Mouse (Mus musculus) layer of hippocampus, adult 11-12 months (tissue): Measurements from ENCODE around the gene Iqschfp.

Experiments
- DNase-seq: peaks from one replicate; pipeline ENCODE4 v3.0.0; 2022; ENCODE audit warnings: low spot score

Gene Iqschfp

DNA sequence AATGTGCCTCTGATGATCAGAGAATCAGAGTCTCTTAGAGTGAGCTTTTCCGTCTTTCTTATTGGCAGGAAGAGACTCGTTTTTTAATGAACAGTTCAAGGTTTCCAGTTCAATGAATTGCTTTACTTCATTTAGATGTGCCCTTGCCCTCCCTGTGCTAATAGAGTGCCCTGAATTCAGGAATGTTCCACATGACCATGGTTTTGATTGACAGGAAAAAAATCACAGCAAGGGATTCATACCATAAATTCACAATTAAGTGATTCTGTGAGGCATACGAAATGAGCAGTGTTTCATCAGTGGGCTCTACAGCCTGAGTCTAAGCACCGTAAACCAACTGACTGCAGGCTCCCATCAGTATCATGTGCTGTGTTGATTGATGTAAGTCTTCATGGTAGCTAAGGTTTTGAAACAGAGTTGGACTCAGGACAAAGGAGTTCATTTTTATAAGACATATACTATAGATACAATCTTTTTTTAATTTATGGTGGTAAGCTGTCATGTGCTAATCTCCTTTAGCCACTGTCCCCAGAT, 312.0 kb downstream of the Iqschfp start:
- no peak for DNase-seq

DNA sequence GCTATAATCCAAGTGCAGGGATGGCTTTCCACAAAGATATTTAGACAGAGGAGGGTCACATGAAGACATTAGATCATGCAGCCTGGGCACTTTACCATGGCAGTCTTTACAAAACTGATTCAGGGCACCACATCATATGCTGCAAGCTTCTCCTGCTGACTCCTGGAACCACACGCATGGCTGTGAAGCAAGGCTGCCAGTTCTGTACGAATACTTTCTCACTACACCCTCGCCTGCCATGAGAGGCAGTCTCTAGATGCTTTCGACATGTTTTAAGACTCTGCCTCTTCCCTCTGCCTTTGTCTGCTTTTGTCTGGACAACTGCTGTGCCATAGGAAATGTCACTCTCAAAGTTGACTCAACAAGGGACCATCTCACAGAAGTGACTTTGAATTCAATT, 318.4 kb downstream of the Iqschfp start:
- DNase-seq = no peak

DNA sequence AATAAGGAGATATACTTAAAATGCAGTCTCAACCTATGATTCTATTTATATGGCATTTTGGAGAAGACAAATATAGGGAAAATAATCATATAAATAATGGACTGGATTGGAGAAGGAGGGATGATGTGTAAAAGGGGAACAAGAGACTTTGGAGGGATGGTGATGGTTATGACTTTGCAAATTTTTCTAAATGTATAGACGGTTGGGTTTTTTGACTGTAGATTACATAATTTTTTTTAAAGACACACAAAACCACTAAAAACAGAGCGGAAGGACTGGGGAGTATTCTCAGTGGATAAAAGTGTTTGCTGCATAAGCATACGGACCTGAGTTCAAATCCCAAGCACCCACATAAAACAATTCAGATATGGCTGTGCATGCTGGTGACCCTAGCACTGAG, 329.4 kb downstream of the Iqschfp start:
- DNase-seq = no peak

DNA sequence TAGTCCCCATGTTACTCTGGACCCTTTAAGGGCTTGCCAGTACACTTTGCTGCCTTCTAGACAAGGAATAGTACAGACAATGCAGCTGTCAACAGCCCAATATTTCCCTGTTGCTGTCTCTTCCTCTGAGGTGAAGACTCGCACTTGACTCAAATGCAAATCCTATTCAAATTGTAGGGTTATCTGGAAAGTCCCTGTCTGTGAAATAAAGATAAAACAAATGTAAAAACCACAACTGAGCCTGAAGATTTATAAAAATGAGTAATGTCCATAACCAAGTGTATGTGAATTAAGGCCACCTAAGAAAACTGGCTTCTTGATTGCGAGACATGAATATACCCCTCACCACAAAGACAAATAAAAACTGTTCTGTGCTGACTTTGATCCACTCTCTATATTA, 347.9 kb downstream of the Iqschfp start:
- no peak for DNase-seq

DNA sequence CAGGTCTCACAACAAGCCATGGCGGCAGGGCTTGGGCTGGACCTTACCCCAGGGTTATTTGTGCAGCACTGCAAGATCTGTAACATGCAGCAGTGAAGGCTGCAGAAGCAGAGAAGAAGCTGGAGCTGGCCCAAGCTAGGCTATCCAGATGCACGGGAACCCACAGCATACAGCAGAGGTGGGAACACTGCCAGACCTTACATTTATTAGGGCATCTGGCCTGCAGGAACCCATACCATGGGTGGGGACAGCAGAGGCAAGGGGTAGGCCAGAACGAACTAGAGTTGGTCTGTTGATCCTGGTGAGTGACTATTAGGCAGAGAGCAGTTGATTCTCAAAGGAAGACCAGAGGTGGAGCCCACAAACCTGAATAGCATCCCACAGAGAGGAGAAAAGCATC, 351.2 kb downstream of the Iqschfp start:
- no peak for DNase-seq

DNA sequence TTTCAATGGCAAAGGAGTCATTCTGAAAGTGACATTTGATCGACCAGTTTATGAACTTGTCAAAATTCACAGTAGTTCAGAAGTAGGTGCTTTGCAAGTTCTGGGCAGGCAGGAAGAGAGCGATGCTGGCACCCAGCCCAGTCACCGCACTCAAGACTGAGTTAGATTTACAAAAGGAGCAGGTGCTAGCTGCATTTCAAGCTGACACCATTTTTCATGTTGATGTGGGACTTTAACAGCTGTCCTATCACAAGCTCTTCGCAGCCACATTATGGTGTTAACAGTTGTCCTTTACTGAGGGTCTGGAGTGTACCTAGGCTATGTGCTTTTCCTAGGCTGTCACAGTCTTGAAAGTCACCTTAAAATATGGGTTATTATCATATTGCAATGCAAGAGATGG, 354.1 kb downstream of the Iqschfp start:
- no peak for DNase-seq

DNA sequence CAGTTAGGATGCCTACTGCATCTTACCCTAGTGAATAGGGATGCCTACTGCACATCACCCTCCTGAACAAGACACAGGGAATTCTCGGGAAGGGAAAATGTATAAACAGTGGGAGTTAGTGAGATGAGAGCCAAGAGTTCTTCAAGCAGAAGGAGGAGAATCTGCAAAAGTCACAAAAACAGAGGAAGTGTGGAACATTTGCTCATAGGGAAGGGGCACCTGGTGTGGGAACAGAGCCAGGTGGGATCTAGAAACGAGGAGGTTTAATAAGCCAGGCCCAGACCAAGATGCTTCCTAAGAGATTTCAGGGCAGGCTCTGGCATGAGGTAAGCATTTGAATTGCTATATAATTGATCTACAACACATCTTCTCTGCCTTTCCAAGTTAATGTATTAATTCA, 358.6 kb downstream of the Iqschfp start:
- peak; percentile 42 for DNase-seq

DNA sequence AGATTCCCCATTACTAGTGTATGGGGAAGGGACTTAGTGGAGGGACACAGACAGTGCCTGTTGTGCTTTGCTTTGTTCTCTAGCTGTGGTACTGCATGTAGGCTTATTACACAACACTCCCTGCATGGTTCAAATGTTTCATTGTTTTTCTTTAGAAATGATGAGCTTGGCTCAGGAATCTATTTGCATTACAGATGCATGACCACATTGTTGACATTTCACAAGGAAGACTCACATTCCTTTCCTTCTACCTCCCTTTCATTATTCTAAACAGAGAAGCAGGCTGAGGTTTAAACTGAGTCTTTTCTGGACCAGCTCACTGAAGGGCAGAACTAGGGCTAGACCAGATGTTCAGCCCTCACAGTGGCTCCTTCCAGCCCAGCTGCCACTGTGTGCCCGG, 360.3 kb downstream of the Iqschfp start:
- peak; percentile 21 for DNase-seq

DNA sequence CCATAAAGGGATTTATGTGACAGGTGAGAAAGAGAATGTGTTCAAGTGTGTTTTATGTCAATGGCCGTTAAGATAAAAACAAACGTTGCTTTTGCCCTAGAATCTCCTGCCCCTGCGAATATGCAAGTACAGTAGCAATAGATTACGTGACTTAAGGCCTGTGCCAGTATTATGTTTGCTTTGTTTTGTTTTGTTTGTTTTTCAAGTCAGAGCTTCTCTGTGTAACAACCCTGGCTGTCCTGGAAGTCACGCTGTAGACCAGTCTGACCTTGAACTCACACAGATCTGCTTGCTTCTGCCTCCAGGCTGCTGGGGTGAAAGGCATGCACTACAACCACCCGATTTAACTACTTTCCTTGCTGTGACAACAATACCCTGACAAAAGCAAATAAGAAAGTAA, 370.3 kb downstream of the Iqschfp start:
- DNase-seq = no peak

DNA sequence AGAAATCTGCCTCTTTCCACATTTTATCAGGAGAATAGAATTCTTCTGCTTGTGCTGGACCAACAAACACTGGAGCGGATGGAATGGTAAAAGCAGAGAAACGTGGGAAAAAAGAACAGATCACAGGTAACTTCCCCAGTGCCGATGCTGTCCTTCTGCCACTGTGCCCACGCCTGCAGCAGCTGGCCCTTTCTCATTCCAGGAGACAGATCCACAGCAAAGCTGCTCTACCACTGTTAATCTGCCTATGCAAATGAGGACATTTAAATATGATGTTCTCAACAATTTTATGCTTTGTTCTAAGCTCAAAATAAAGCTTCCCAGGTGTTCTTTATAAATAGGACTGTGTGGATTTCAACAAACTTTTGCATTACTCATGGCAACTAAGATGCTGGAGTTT, 375.9 kb downstream of the Iqschfp start:
- DNase-seq = peak; percentile 39

DNA sequence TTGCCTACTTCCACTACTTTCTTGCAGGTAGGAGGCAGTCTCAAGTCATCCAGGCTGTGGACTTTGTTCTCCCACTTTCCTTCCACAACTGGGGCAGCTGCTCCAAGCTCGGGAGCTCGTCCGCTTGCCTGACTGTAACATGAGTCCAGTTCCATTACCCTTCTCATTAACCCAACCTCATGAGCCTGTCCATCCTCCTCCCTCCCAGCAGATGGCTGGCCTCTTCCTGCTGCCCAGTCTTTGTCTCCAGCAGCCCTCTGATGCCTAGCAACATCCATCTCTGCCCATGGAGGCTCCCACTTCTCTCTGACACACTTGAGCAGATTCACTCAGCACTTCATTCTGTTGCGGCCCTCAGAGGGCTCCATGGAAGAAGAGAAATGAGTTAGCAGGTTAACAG, 377.2 kb downstream of the Iqschfp start:
- no peak for DNase-seq

DNA sequence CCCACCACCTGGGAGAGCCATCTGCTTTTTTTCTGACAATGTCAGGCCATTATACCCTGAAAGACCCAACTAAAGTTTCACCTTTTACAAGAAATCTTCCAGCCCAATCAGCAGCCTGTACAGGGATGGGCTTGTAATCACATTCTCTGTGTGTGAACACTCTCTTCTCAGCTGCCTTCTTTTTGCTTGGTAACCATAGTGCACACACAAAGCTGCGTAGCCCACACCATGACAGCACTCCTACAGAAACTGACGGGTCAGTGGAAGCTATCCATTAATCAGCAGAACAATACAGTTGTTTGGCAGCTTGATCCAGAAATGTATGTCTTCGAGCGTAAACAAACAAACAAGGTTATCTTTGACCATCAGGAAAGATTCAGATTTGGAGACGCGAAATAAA, 378.2 kb downstream of the Iqschfp start:
- DNase-seq = no peak

DNA sequence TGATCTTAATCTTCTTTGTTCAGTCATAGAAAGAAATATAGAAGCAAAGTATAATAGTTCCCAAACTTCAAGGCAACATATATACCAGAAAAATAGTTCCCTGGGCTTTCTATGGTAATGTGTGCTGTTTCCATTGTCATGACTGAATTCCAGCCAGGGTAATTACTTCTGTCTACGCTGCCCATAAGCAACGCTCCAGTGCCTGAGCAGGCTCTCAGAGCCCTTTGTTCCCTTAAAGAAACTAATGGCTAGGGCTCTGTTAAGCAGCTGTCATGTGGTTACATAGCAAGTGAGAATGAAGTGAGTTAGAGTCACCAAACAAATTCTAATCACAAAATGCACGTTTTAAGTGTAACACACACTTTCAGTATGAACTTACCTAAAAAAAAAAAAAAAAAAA, 379.4 kb downstream of the Iqschfp start:
- no peak for DNase-seq

DNA sequence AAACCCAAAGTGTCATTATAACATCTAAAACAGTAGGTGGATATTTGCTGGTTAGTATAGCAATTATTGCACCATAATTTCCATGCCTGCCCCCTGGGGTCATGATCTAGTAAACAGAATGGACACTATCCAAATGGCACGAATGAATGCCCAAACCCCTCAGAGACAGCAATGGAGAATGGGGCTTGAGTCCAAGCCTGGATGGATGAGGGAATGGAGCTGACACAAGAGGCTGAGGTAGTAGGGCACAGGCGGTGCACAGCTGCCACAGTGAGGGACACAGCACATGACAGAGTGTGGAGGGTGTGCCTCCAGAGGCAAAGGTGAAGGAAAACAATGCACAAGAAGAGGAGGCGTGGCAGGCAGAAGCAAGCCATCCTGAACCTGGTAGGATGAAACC, 379.8 kb downstream of the Iqschfp start:
- DNase-seq = no peak

DNA sequence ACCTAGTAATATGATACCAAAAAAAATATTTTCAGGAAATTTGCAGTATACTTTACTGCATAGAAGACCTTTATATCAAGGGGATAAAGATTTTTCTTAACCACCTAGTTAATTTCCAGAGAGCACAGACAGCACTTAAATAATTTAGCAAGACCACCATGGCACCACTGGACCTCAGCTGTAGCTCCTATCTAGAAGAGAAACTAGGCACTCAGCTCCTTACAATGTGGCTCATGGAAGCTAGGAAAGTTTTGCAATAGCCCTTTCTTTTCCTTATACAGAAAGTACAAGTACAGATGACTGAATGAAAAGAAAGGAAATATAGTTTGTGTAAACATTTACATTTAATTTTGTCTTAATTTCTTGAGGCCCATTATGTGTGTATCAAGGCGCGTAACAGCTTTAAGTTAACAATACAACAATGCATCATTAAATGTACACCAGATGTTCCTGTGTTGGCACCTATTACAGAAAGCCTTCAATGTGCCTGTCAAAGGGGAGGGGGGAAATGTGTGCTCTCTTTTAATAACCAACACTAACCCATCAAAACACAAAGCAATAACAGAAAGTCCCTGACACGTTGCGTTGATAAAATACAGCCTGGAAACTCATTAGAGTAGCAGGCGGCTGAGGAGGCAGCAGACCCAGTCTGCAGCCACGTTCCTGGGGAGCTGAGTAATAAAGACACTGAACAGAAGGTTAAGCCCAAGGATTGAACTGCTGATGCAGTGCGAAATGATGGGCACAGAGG, 391.0 kb downstream of the Iqschfp start:
- DNase-seq = peak; percentile 8

DNA sequence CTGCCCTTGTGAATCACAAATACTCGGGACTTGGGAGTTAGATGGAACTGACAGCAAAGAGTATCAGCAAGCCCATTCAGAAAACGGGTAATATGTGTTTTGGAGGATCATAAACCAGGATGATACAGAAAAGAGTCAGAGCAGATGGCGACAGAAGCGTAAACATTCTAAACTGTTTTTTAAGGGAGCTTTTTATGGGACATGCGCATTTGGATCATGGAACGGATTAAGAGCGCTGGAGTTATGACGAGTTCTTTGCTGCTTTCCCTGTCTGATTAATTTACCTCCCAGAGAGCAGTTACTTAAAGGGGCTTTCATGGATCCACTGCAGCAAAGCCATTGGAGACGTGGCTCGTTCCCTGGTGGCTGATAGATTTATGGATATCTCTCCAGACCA, 391.6 kb downstream of the Iqschfp start:
- peak; percentile 25 for DNase-seq

DNA sequence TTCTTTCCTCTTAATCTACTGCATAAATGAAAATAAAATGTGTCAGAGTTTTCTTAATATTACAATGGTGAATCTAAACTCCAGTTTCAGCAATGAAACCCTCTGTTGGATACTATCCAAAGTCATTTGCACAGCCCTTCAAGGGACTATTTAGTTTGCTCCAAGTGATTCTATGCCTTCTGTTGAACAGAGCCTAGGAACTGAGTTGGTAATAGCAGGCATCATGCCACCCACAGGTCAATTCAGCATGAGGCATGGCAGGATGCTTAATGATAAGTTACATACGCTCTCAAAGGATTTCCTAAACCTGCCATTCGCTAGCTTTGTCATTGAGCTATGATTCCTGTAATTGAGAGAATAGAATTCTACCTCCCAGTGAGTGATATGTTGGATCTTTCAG, 392.5 kb downstream of the Iqschfp start:
- no peak for DNase-seq

DNA sequence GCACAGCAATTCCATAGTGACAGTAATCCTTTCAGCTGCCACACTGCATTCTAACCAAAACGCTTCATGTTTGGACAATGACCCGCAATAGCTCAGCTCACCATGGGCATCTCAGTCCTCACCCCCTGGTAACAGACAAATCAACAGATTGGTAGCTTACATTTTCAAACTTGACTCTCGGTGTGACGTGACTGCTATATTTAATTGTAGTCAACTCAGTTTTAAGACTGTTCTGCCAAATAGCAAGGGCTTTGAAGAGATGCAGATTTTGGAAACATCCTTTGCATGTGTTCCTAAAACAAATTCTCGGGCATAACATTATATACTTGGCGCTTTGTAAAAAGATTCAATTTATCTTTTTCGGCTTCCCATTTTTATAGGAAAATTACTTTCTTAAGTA, 404.7 kb downstream of the Iqschfp start:
- no peak for DNase-seq

DNA sequence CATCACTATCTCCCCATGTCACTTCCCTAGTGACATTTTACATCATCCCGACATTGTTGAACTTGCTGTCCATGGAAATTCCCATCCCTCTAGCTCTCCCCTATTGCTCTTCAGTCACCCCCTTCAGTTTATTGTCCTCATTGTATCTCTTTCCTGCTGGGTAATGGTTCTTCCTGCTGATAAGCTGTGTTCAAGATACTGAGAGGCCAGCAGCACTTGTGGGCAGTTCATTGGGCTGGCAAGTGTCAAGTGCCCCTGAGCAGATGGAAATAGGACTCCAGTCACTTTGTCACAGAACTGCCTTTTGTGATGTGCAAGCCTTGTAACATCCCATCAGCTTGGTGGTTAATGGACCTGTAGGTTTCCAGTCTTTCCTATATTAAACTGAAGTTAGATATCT, 413.6 kb downstream of the Iqschfp start:
- DNase-seq = no peak

DNA sequence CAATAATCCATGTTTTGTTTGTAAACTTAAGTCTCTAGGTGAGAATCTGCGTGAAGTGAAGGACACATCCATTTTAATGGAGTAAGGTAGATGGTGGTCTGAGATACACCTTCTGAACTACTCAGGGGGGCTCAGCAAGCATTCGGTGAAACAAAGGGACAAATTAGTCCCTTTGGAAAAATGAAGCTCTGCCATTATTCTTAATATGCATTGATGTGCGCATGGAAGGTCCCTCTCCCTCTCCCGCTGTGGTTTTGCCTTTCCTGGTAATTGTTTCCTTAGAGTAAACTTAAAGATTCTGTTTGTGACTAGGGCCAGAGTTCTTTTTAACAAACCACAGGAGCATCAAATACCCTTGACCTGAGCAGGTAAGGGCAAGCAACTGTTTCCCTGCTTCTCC, 414.7 kb downstream of the Iqschfp start:
- no peak for DNase-seq

DNA sequence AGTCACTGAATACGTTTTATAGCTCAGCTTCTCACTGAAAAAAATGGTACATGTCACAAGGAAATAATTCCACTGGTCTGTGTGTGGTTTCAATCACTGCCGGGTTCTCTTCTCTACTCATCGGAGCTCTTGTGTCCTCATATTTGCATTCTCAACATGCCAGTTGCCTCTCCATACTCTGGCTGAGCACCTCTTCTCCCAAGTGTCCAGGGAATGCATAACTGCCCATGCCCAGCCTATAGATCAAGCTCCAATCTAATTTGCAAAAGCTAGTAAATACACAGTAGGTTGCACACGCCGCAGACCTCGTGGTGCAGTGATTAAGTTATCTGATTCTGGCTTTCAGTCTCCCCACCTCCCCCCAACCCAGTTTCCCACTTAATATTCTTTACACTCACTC, 433.5 kb downstream of the Iqschfp start:
- DNase-seq = no peak

DNA sequence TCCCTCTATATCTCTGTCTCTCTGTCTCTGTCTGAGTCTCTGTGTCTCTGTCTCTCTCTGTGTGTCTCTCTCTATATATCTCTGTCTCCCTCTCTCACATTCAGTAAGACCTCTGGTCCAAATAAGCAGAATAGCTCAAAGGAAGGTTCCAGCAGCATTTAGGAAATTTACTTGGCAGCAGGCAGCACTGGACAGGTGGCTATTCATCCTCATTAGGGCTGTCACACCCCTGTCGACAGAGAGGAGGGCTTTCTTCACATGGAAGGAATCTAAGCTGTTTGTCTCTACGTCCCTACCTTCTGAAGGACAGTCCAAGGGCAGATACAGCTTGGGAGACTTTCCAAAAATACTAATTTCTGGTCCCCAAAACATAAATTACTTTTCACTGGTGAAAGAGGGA, 440.5 kb downstream of the Iqschfp start:
- DNase-seq = no peak

DNA sequence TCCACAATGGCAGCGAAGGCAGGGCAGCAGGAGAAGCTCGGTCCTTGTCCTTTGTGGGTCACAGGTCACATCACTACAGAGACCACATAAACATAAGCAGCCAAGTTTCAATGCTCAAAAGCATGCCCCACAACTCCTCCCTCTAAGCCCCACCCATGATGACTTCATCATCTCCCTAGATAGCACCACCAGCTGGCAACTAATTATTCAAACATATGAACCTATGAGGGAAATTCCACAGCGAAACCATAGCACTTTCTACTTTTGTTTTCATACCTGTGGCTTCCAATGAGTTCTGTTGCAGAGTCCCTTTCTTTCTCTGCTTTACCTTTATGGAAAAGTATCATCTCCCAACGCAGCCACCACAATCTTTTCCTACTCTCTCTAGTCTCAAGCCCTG, 443.5 kb downstream of the Iqschfp start:
- DNase-seq = no peak

DNA sequence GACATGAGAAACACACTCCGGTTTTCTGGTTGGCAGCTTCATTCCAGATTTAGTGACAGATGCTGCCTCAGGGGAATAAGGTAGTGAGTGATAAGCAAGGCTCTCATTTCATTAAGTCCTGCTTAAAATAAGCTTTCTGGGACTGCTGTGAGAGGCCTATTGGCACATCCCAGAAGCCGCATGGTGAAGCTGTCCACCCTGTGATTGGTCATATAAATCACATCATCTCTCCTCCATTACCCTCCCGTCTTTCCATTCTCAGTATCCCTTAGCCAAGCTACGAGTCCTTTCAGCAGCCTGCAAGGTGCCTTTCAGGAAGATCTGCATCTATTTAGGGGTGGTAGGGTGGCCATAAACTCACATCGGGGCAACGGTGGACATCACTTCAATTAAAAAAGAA, 458.6 kb downstream of the Iqschfp start:
- DNase-seq = no peak
